Mouse (Mus musculus) stomach, embryonic 15.5 days (tissue): ENCODE measurements at regions not wholly inside any gene's neighbourhood (a gene's known extent, or its start where the extent isn't known, plus 50 kb on each side); places are given as distances from the start of the nearest gene placed in this dataset.

Source experiments
- ATAC-seq: fragments of 200-750 bp; cut with Nextera tagmentation; 2 replicates; pipeline ENCODE4 v1.8.0; 2017; ENCODE audit warnings: low read depth, moderate number of reproducible peaks, moderate TSS enrichment; ENCODE audit not compliant: insufficient read depth, low FRiP score
- H3K27ac ChIP-seq: fragments of 300-500 bp; sonication (generic); 2 replicates; pipeline ENCODE4 v1.5.1; 2015; ENCODE audit warnings: mild to moderate bottlenecking, inconsistent platforms
- H3K27me3 ChIP-seq: fragments of 300-500 bp; sonication (generic); replicated peaks from 2 replicates; pipeline ENCODE4 v1.6.1; 2015; ENCODE audit warnings: inconsistent platforms
- H3K36me3 ChIP-seq: fragments of 300-500 bp; sonication (generic); 2 replicates; pipeline ENCODE4 v1.6.1; 2015; ENCODE audit warnings: inconsistent platforms
- H3K4me1 ChIP-seq: fragments of 300-500 bp; sonication (generic); 2 replicates; pipeline ENCODE4 v1.6.1; 2015; ENCODE audit warnings: inconsistent platforms
- H3K4me2 ChIP-seq: fragments of 300-500 bp; sonication (generic); 2 replicates; pipeline ENCODE4 v1.6.1; 2015; ENCODE audit warnings: mild to moderate bottlenecking, inconsistent platforms
- H3K4me3 ChIP-seq: fragments of 300-500 bp; sonication (generic); replicated peaks from 2 replicates; pipeline ENCODE4 v1.5.1; 2015; ENCODE audit warnings: inconsistent platforms
- H3K9ac ChIP-seq: fragments of 300-500 bp; sonication (generic); 2 replicates; pipeline ENCODE4 v1.6.1; 2015; ENCODE audit warnings: inconsistent platforms
- H3K9me3 ChIP-seq: fragments of 300-500 bp; sonication (generic); 2 replicates; pipeline ENCODE4 v1.6.1; 2016; ENCODE audit warnings: inconsistent platforms
- WGBS: fragments of 180-500 bp; shearing (Covaris S2); methylation state at CpG from one replicate; pipeline ENCODE4 v1.1.7; 2015; 5-methylcytosine and 5-hydroxymethylcytosine counted together

DNA sequence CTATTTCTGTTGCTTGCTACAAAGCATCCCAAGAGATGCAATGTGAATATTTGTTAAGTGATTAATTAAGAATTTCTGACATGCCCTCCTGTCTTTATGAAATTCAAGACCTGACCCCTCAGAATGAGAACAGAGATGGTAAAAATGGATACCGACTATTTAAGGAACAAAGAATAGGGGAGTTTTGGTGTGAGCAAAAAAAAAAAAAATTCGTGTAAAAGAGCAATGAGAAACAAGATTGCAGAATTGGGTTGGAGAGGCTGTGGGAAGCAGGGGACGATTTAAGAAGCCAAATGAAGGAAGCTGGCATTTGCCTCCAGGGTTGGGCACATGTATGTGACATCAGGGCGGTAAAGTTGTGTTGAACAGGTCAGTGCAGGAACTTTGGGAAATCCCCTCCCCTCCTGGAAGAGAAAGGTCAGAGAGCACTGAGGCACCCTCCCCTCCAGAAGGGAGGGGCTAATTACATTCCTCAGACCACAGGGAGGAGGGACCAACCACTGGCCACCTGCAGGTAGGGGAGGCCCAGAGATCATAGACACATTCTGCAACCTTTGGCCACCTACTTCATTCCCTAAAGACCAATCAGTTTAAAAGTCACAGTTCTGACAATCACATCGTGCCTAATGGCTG lies 212.3 kb upstream of the Ankrd55 start:
- no peaks in the 10 kb centered on the region for H3K27me3 ChIP-seq

DNA sequence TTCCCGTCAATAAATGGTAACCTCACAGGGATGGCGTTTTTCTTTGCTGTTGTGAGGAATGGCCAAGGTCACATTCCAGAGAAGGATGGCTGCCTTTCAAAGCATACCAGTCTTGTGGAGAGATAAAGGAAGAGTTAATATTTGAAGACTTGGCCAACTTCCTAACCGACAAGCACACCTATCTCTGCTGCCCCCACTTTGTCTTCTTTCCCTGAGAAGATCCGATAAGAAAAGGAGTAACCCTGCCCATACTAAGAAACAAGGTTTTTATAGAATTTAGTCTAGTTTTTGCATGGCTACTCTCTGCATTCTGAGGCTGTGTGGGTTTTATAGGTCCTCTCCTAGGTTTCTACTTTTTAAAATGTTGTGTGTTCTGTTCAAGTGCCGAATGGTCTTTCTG lies 210.2 kb upstream of the Ankrd55 start:
- WGBS = 65% methylated on average over 5 of the region's 5 CpGs

More for the DNA sequence above, 212.3 kb upstream of the Ankrd55 start:
- no peaks in the 10 kb centered on the region for H3K36me3 ChIP-seq
- no peak overlapping the region for H3K4me2 ChIP-seq
- no peaks in the 10 kb centered on the region for H3K4me1 ChIP-seq
- H3K9me3 ChIP-seq = no peaks in the 10 kb centered on the region
- no peak overlapping the region for H3K27ac ChIP-seq
- 52% methylated on average over 5 of the region's 5 CpGs for WGBS
- no peak overlapping the region for H3K9ac ChIP-seq
- no peak overlapping the region for H3K4me3 ChIP-seq
- no peak for ATAC-seq

DNA sequence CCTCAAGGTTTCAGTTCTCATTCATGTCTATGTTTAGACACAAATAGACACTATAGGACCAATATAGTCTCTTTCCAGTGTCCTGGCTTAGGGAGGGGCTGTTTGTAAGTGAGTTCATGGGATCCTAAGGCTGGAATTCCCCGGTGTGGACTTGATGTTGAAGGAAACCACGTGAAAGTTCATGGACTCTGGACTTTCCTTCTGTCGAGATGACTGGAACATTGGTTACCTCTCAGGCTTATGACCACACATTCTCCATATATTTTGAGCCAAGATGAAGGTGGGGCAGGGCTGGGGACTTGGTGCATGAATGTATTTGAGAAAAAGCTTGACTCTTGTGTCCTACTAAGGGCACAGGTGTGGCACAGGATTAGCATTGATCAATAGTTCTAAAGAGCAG lies 206.3 kb upstream of the Ankrd55 start:
- no peak overlapping the region for H3K27ac ChIP-seq
- no peaks in the 10 kb centered on the region for H3K36me3 ChIP-seq
- no peak overlapping the region for H3K9ac ChIP-seq
- no peak overlapping the region for H3K4me3 ChIP-seq
- ATAC-seq = no peak
- 85% methylated on average over 3 of the region's 3 CpGs for WGBS
- H3K4me2 ChIP-seq = no peak overlapping the region
- peaks cover 5% of the 10 kb centered on the region; the same call in 1 of the 2 replicates for H3K4me1 ChIP-seq
- H3K9me3 ChIP-seq = no peaks in the 10 kb centered on the region
- H3K27me3 ChIP-seq = no peaks in the 10 kb centered on the region

More for the DNA sequence above, 210.2 kb upstream of the Ankrd55 start:
- H3K36me3 ChIP-seq = no peaks in the 10 kb centered on the region
- H3K27me3 ChIP-seq = no peaks in the 10 kb centered on the region
- H3K27ac ChIP-seq = no peak overlapping the region
- H3K4me1 ChIP-seq = no peaks in the 10 kb centered on the region
- H3K9ac ChIP-seq = no peak overlapping the region
- no peak overlapping the region for H3K4me3 ChIP-seq
- H3K4me2 ChIP-seq = no peak overlapping the region
- no peak for ATAC-seq
- no peaks in the 10 kb centered on the region for H3K9me3 ChIP-seq

DNA sequence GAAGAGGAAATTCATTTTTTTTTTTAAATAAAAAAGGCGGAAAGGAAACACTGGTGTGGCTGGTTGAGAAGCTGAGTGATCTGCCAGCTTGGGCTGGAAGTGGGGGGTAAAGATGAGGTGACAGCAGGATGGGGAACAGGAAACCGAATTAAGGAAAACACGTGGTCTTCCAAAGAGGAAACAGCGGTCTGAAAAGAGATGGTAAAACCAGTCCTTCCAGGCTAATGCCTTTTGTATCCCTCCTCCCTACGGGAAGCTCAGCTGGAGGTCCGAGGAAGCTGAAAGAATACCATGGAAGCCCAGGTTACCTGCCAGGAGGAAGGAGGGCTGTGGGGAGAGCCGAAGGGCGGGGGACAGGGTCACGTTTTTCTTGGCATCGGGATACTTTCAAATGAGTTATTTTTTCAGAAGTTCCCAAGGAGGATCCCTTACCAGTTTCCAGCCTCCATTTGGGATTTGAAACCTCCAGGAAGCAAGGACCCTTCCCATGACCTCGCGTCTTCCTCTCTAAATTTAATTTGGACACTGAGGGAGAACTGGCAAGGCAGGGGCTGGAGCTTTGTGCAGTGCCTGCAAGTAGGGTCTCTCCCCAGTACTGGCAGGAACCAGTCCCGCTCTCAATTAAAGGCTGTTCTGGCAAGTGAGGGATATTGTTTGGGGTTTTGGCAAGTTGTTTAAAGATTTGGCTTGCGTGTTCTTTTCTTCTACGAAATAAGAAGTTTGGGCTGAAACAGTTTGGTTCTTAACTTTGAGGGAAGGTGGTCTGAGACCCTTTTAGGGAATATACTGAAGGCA lies 203.6 kb upstream of the Ankrd55 start:
- ATAC-seq = no peak
- H3K27me3 ChIP-seq = no peaks in the 10 kb centered on the region
- 46% methylated on average over 15 of the region's 15 CpGs for WGBS
- no peaks in the 10 kb centered on the region for H3K36me3 ChIP-seq
- H3K27ac ChIP-seq = no peak overlapping the region
- H3K9me3 ChIP-seq = no peaks in the 10 kb centered on the region
- H3K4me3 ChIP-seq = no peak overlapping the region
- H3K4me1 ChIP-seq = peaks cover 14% of the 10 kb centered on the region
- H3K9ac ChIP-seq = no peak overlapping the region
- H3K4me2 ChIP-seq = no peak overlapping the region

DNA sequence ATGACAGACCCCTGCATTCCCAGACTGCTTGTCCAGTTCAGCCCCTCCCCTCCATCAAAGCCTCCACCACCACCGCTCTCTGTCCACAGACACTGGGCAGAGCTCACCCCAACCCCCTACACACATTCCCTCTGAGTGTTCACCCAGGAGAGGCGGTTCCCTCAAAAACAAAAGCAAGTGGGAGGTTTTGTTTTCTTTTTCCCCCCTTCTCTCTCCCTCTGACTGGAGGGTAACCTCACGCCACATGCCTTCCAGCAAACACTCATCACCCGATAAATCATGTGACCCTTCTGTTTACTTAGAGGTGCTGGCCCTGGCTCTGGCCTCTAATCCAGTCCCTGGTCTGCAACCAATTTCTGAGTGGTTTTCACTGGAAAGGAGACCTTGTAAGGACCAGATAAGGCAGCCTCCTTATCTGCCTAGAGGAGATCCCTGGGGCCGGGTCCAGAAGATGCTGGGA lies 199.9 kb upstream of the Ankrd55 start:
- Histone ChIP-seq H3K4me2 (no peak overlapping the region), H3K9me3 (no peaks in the 10 kb centered on the region), H3K4me1 (peaks cover 24% of the 10 kb centered on the region), H3K4me3 (no peak overlapping the region), H3K36me3 (no peaks in the 10 kb centered on the region), H3K27ac (peak overlapping the region; percentile 52), H3K9ac (no peak overlapping the region), H3K27me3 (no peaks in the 10 kb centered on the region)
- WGBS = 19% methylated on average over 5 of the region's 5 CpGs
- ATAC-seq = peak; percentile 30; the same call in 1 of the 2 replicates

DNA sequence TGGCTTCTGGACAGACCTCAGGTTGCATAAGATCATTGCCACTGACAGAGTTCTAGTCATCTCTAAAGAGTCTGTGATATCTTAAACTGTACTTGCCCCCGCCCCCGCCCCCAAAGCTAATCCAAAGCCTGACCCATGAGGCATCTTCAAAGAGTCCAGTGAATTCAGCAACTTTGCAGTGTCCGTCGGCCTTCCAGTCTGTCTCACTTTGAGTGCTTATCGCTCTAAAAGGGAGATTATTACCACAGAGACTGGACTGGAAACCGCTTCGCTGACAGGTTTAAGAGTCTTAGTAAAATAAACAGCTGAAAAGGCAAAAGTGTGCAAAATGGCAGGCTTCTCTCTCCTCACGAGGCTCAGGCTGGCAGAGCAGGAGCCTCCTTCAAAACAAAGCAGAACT lies 197.5 kb upstream of the Ankrd55 start:
- no peaks in the 10 kb centered on the region for H3K36me3 ChIP-seq
- H3K4me3 ChIP-seq = no peak overlapping the region
- no peak overlapping the region for H3K27ac ChIP-seq
- H3K4me1 ChIP-seq = peaks cover 24% of the 10 kb centered on the region
- H3K9ac ChIP-seq = no peak overlapping the region
- no peaks in the 10 kb centered on the region for H3K27me3 ChIP-seq
- no peak overlapping the region for H3K4me2 ChIP-seq
- ATAC-seq = no peak
- WGBS = 30% methylated on average over 8 of the region's 8 CpGs
- H3K9me3 ChIP-seq = no peaks in the 10 kb centered on the region

DNA sequence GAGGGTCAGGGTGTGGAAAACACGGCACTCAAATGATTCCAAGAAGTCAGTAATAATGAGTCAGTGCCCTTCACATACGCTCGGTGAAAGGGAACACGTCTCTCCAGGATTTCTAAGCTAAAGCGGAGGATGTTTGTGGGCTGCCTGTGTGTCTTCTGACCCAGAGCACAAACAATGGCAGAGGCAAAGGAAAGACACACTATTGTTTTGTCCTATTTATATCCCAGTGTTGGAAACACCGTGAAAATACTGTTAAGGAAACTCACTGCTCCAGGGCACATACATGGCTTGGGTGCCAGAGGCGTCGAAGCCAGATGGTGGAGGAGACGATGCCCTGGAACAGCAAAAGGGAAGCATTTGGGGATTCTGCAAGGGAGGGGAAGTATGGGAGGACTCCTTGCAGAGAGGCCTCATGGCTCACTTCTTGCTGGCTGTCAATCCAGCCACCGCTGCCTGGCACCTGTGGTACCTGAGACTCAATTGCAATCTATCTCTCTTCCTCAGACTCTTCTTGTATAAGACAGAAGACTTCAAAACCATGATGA lies 192.6 kb upstream of the Ankrd55 start:
- 87% methylated on average over 10 of the region's 10 CpGs for WGBS
- Histone ChIP-seq H3K27ac (0 out of 2 replicates have a peak overlapping the region, but pooled peaks have one; percentile 4), H3K27me3 (no peaks in the 10 kb centered on the region), H3K9me3 (no peaks in the 10 kb centered on the region), H3K4me1 (peaks cover 6% of the 10 kb centered on the region), H3K4me3 (no peak overlapping the region), H3K36me3 (no peaks in the 10 kb centered on the region), H3K4me2 (no peak overlapping the region), H3K9ac (no peak overlapping the region)
- no peak for ATAC-seq

DNA sequence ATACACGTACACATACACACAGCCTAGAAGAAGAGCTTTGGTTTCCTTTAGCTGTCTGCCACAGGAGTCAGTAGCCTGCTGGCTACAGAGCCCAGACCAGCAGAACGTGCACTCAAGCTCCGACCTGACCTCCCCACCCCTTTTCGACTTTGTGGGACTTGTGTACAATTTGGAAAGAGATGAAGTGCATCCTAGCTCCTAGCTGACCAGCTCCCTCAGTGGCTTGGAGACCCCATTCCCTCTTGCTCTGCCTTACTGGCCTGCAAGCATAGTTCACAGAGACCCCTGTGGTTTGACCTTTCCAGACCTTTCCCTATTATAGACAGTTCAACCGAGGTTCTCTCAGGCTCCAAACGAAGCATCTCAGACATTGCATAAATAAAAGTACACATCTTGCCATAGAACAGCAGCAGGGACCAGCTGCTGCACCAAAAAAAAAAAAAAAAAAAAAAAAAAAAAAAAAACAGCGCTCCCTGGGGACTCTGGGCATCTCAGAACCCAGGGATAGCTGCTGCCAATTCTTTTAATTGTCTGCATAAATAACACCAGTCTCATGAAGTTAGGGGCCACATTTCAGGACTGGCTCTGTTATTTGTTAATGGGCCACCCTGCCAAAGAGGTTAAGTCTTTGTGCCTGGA lies 188.2 kb upstream of the Ankrd55 start:
- Histone ChIP-seq H3K4me1 (no peaks in the 10 kb centered on the region), H3K4me2 (peak overlapping the region; percentile 91), H3K36me3 (no peaks in the 10 kb centered on the region), H3K27me3 (no peaks in the 10 kb centered on the region), H3K27ac (peak overlapping the region; percentile 88), H3K9ac (no peak overlapping the region), H3K4me3 (peak overlapping the region; percentile 50), H3K9me3 (no peaks in the 10 kb centered on the region)
- WGBS = 29% methylated on average over 7 of the region's 7 CpGs
- ATAC-seq = peak; percentile 15; the same call in 1 of the 2 replicates

DNA sequence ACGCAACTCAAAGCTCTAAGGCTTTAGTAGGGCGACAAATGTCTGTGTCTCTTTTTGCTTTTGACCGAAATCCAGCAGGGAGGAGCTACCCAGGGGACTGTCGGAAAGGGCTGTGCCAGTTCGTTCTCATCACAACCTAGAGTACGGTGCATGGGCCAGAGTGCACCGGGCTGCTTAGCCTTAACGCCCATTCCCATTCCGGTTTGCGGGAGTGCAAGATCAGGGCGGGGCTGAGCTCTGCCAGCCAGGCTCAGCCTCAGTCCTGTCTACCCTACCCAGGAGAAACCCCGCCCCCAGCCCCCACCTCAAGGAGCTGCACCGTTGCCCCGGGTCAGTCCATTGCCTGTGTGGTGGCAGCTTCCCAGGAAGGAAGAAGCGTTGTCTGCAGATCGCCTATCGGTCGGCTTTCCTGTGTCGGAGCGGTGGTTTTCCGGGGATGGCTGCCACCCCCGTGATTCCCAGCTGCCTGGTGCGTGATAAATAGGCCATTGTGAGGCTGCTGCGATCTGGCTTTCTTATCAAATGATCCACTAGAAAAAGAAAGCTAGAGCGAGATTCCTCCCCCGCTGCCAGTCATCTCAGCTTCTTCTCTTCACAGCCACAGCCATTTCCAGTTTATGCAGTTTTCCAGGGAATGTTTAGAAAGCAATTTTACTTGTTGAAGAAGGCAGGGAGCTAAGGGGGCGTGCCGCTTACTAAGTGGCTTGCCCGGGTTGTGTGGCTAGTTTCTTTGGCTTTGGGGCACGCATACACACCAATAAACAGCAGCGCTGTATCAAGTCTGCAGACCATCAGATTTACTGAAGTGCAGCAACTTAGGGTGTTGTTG lies 187.4 kb upstream of the Ankrd55 start:
- Histone ChIP-seq H3K9ac (peak overlapping the region; percentile 23; the same call in 1 of the 2 replicates), H3K27ac (peak overlapping the region; percentile 88), H3K4me1 (no peaks in the 10 kb centered on the region), H3K4me3 (peak overlapping the region; percentile 50), H3K4me2 (peak overlapping the region; percentile 91), H3K9me3 (no peaks in the 10 kb centered on the region), H3K27me3 (no peaks in the 10 kb centered on the region), H3K36me3 (no peaks in the 10 kb centered on the region)
- ATAC-seq = peak; percentile 82
- 3% methylated on average over 31 of the region's 31 CpGs for WGBS

DNA sequence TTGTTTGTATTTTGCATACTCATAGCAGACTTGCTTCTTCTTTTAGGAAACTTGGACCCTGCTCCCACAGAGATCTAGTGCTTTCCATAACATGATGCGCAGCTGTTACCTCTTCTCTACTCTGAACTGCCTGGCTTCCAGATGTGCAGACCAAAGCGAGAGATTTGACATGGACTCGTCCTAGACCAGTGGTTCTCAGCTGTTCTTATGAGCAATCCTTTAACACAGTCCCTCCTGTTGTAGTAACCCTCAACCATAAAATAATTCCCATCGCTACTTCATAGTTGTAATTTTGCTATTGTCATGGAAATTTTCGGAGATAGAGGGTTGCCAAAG lies 186.9 kb upstream of the Ankrd55 start:
- H3K4me1 ChIP-seq = no peaks in the 10 kb centered on the region
- no peaks in the 10 kb centered on the region for H3K27me3 ChIP-seq
- no peaks in the 10 kb centered on the region for H3K36me3 ChIP-seq
- H3K27ac ChIP-seq = peak overlapping the region; percentile 88
- 51% methylated on average over 5 of the region's 5 CpGs for WGBS
- H3K9ac ChIP-seq = no peak overlapping the region; the same call in 1 of the 2 replicates
- peak overlapping the region; percentile 91 for H3K4me2 ChIP-seq
- H3K9me3 ChIP-seq = no peaks in the 10 kb centered on the region
- peak overlapping the region; percentile 50 for H3K4me3 ChIP-seq
- ATAC-seq = no peak

DNA sequence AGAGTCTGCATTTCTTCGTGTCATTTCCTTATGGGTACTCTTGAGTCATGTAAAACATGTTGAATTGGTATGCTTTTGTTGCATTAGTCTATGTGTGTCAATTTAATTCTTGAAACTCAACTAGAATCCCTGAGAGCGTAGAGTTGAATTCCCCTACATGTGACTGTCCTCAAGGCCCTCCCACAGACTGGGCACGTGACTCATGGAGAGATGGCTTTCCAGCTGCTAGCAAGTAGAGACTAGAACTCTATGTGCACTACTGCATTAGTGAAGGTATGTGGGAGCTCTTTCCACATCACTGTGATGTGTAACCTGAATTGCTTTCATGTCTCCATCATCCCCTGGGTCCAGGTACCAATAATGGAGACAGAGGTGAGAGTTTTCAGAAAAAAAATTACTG lies 182.3 kb upstream of the Ankrd55 start:
- Histone ChIP-seq H3K4me2 (no peak overlapping the region), H3K9me3 (no peaks in the 10 kb centered on the region), H3K27me3 (no peaks in the 10 kb centered on the region), H3K4me3 (no peak overlapping the region), H3K27ac (no peak overlapping the region), H3K36me3 (no peaks in the 10 kb centered on the region), H3K4me1 (no peaks in the 10 kb centered on the region), H3K9ac (no peak overlapping the region)
- ATAC-seq = no peak
- WGBS = 88% methylated on average over 3 of the region's 3 CpGs
